Mouse (Mus musculus): ENCODE measurements around the gene Zmynd15. TPM values are rescaled to one million over a fixed set of nuclear protein-coding genes. Genes with fewer than 3 reads are reported as not detected.

The Zmynd15 gene
- polyA plus RNA-seq, 1 experiment: 11.6 TPM

DNA sequence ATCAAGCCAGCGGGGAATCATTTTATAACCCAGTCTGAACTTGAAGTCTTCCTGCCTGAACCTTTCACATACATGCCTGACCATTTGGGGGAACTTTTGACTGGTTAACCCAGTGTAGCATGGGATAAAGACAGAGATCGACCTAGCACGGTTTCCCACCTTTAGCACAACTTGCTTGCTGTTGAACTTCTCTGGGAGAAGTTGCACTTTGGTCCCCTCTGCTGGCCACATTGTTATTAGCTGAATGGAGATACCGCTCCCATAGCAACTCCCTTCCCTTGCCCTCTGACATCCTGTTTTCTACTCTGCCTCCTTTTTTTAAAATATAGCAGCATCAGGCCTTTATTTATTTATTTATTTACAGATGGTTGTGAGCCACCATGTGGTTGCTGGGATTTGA is 47.2 kb downstream of the Zmynd15 start:
- DNase-seq: peak; percentile 84
- TF ChIP-seq CTCF (conservative IDR thresholded peaks at IDR 0.05; ENCODE audit: insufficient read depth, insufficient read length, low read depth, low read length) (peak; percentile 87), POLR2A (IDR thresholded peaks at IDR 0.05; ENCODE audit: low read depth, low read length) (no peak)
- Histone ChIP-seq H3K4me1 (ENCODE audit: control insufficient read depth, insufficient read depth, low read length) (no peaks in the 10 kb centered on the region), H3K36me3 (ENCODE audit: control insufficient read depth, insufficient read depth, low read length) (no peaks in the 10 kb centered on the region), H3K27me3 (replicated peaks; ENCODE audit: control insufficient read depth, insufficient read depth, low read length) (no peaks in the 10 kb centered on the region), H3K4me3 (ENCODE audit: insufficient read depth, low read depth, low read length) (no peak overlapping the region), H3K27ac (ENCODE audit: insufficient read depth, low read depth, low read length) (no peak overlapping the region)
- 16% methylated on average over 4 of the region's 4 CpGs for WGBS

DNA sequence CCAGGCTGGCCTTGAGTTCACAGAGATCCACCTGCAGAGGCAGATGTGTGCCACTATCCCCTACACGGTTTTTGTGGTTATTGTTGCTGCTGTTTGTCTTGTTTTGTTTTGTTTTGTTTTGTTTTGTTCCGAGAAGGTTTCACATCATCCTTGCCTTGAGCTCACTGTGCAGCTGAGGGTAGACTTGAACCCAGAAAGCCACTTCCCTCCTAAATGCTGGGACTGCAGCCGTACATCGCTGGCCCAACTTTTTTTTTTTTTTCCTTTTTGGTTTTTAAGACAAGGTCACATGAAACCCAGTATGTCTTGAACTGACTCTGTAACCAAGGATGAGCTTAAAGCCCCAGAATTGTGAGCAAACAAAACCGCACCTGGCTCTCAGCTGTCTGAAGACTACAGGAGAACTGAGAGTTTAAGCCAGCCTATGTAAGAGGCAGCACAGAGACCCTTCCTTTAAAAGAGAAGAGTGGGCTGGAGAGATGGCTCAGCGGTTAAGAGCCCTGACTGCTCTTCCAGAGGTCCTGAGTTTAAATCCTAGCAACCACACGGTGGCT is 47.8 kb downstream of the Zmynd15 start:
- 77% methylated on average over 7 of the region's 7 CpGs for WGBS
- no peak overlapping the region for H3K4me3 ChIP-seq (ENCODE audit: insufficient read depth, low read depth, low read length)
- H3K36me3 ChIP-seq (ENCODE audit: control insufficient read depth, insufficient read depth, low read length): no peaks in the 10 kb centered on the region
- H3K27ac ChIP-seq (ENCODE audit: insufficient read depth, low read depth, low read length): no peak overlapping the region
- no peaks in the 10 kb centered on the region for H3K4me1 ChIP-seq (ENCODE audit: control insufficient read depth, insufficient read depth, low read length)
- TF ChIP-seq POLR2A (IDR thresholded peaks at IDR 0.05; ENCODE audit: low read depth, low read length): no peak
- no peak for TF ChIP-seq CTCF (conservative IDR thresholded peaks at IDR 0.05; ENCODE audit: insufficient read depth, insufficient read length, low read depth, low read length)
- DNase-seq: no peak
- no peaks in the 10 kb centered on the region for H3K27me3 ChIP-seq (replicated peaks; ENCODE audit: control insufficient read depth, insufficient read depth, low read length)

DNA sequence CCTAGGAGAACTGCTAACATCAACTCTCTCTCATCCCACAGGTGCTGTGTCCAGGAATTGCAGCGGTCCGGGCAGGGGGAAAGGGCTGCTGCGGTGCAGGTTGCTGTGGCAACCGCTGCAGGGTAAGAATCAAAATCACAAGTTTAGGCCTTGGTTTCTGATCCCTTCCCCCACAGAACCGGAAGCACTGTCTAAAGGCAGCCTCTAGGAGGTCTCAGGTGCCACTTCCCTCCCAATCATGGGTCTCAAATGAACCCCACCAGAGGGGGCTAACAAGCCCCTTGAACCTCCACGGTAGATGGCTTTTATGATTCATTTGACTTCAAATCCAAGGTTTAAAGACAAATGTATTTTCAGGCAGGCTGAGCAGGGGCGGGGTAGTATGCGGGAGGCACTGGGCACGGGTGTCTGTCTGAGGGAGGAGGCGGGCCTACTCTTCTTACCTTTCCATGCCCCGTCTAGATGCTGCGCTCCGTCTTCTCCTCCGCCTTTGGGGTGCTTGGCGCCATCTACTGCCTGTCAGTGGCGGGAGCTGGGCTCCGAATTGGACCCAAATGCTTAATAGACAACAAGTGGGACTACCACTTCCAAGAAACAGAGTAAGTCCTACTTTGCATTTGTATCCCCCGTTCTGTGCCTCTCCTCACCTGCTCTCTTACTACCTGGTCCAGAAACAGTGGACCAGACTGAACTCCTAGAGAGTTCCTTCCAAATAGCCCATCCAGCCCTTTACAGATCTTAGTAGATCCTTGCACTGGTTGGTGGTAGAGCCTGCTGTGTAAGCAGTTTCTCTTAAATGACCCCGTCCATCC is 50.7 kb downstream of the Zmynd15 start:
- no peaks in the 10 kb centered on the region for H3K4me1 ChIP-seq (ENCODE audit: control insufficient read depth, insufficient read depth, low read length)
- no peaks in the 10 kb centered on the region for H3K36me3 ChIP-seq (ENCODE audit: control insufficient read depth, insufficient read depth, low read length)
- H3K27me3 ChIP-seq (replicated peaks; ENCODE audit: control insufficient read depth, insufficient read depth, low read length): no peaks in the 10 kb centered on the region
- no peak for TF ChIP-seq POLR2A (IDR thresholded peaks at IDR 0.05; ENCODE audit: low read depth, low read length)
- peak; percentile 86 for TF ChIP-seq CTCF (conservative IDR thresholded peaks at IDR 0.05; ENCODE audit: insufficient read depth, insufficient read length, low read depth, low read length)
- 14% methylated on average over 19 of the region's 19 CpGs for WGBS
- DNase-seq: peak; percentile 49
- H3K27ac ChIP-seq (ENCODE audit: insufficient read depth, low read depth, low read length): no peak overlapping the region
- H3K4me3 ChIP-seq (ENCODE audit: insufficient read depth, low read depth, low read length): no peak overlapping the region

GRCm38 (mm10) chr11:70511242-70511641 is 52.0 kb downstream of the Zmynd15 start:
- H3K4me1 ChIP-seq (ENCODE audit: control insufficient read depth, insufficient read depth, low read length): no peaks in the 10 kb centered on the region
- no peak overlapping the region for H3K4me3 ChIP-seq (ENCODE audit: insufficient read depth, low read depth, low read length)
- no peak overlapping the region for H3K27ac ChIP-seq (ENCODE audit: insufficient read depth, low read depth, low read length)
- TF ChIP-seq CTCF (conservative IDR thresholded peaks at IDR 0.05; ENCODE audit: insufficient read depth, insufficient read length, low read depth, low read length): no peak
- no peaks in the 10 kb centered on the region for H3K36me3 ChIP-seq (ENCODE audit: control insufficient read depth, insufficient read depth, low read length)
- H3K27me3 ChIP-seq (replicated peaks; ENCODE audit: control insufficient read depth, insufficient read depth, low read length): no peaks in the 10 kb centered on the region
- WGBS: 55% methylated on average over 2 of the region's 2 CpGs
- DNase-seq: no peak

- Histone ChIP-seq H3K4me3 (ENCODE audit: insufficient read depth, low read depth, low read length) (no peak overlapping the region), H3K36me3 (ENCODE audit: control insufficient read depth, insufficient read depth, low read length) (no peaks in the 10 kb centered on the region), H3K4me1 (ENCODE audit: control insufficient read depth, insufficient read depth, low read length) (no peaks in the 10 kb centered on the region), H3K27me3 (replicated peaks; ENCODE audit: control insufficient read depth, insufficient read depth, low read length) (no peaks in the 10 kb centered on the region), H3K27ac (ENCODE audit: insufficient read depth, low read depth, low read length) (no peak overlapping the region)
- DNase-seq: no peak
- 91% methylated on average over 7 of the region's 7 CpGs for WGBS
- TF ChIP-seq POLR2A (IDR thresholded peaks at IDR 0.05; ENCODE audit: low read depth, low read length): no peak
- TF ChIP-seq CTCF (conservative IDR thresholded peaks at IDR 0.05; ENCODE audit: insufficient read depth, insufficient read length, low read depth, low read length): no peak
Measured at GRCm38 (mm10) chr11:70511825-70512224, 52.6 kb downstream of the Zmynd15 start.

- TF ChIP-seq CTCF (conservative IDR thresholded peaks at IDR 0.05; ENCODE audit: insufficient read depth, insufficient read length, low read depth, low read length) (no peak), POLR2A (IDR thresholded peaks at IDR 0.05; ENCODE audit: low read depth, low read length) (no peak)
- no peaks in the 10 kb centered on the region for H3K27me3 ChIP-seq (replicated peaks; ENCODE audit: control insufficient read depth, insufficient read depth, low read length)
- H3K36me3 ChIP-seq (ENCODE audit: control insufficient read depth, insufficient read depth, low read length): no peaks in the 10 kb centered on the region
- no peak overlapping the region for H3K27ac ChIP-seq (ENCODE audit: insufficient read depth, low read depth, low read length)
- no peaks in the 10 kb centered on the region for H3K4me1 ChIP-seq (ENCODE audit: control insufficient read depth, insufficient read depth, low read length)
- WGBS: 78% methylated on average over 7 of the region's 7 CpGs
- no peak for DNase-seq
- no peak overlapping the region for H3K4me3 ChIP-seq (ENCODE audit: insufficient read depth, low read depth, low read length)
Measured at GRCm38 (mm10) chr11:70512709-70513342, 53.6 kb downstream of the Zmynd15 start.

DNA sequence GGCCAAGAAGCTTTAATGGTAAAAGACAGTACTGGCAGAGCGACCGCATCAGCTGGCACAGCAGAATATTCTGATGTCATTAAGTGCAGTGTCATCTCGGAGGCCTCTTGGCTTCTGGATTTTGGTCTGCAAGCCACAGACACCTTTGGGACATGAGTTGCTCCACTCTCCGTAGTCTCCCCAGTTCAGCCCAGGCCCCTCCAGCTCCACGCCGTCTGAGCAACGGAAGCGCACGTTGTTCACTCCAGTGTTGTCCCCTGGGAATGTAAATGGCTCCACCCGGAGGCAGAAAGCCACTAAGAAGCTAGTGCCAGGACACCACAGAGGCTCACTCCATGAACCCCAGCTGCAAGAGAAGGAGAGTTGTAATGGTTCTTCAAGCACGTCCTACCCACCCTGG is 54.3 kb downstream of the Zmynd15 start:
- no peak for DNase-seq
- no peak overlapping the region for H3K27ac ChIP-seq (ENCODE audit: insufficient read depth, low read depth, low read length)
- WGBS: 54% methylated on average over 11 of the region's 11 CpGs

More for the DNA sequence above, 54.3 kb downstream of the Zmynd15 start:
- Histone ChIP-seq H3K4me3 (ENCODE audit: insufficient read depth, low read depth, low read length) (no peak overlapping the region), H3K4me1 (ENCODE audit: control insufficient read depth, insufficient read depth, low read length) (no peaks in the 10 kb centered on the region), H3K36me3 (ENCODE audit: control insufficient read depth, insufficient read depth, low read length) (no peaks in the 10 kb centered on the region), H3K27me3 (replicated peaks; ENCODE audit: control insufficient read depth, insufficient read depth, low read length) (no peaks in the 10 kb centered on the region)
- TF ChIP-seq CTCF (conservative IDR thresholded peaks at IDR 0.05; ENCODE audit: insufficient read depth, insufficient read length, low read depth, low read length) (no peak), POLR2A (IDR thresholded peaks at IDR 0.05; ENCODE audit: low read depth, low read length) (no peak)

Data from kidney, adult 2 months (tissue).